Mouse (Mus musculus) kidney, adult 2 months (tissue): ENCODE data around the gene Pdlim1.

ENCODE experiments used
- CTCF ChIP-seq: fragments of 200-500 bp; conservative IDR thresholded peaks from 2 replicates; pipeline ENCODE4 v1.5.1; 2011; ENCODE audit warnings: low read depth, mild to moderate bottlenecking, control low read depth, low read length, moderate library complexity, mixed read lengths; ENCODE audit not compliant: insufficient read depth, insufficient read length
- POLR2A ChIP-seq: fragments of 200-500 bp; IDR thresholded peaks from one replicate; pipeline ENCODE4 v1.6.1; 2011; ENCODE audit warnings: low read depth, low read length, control low read depth

DNA sequence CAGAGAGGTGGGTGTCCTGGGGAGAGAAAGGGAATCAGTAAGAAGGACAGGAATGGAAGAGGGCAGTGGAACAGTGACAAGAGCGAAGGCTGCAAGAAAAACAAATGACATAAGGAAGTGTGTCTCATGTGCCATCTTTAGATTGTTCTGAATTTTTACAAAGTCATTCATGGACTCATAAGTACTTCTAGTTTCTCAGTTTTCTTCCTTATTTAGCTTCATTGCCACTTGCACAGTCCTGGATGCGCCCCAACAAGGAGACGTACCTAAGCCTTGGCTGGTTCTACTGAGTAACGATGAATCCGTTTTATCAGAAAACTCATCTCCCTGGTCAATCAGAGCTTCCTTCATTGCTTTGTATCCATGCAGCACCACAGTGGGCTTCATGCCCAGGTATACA, 88.0 kb downstream of the Pdlim1 start:
- TF ChIP-seq CTCF (no peak), POLR2A (no peak)
